In genomic region chr13:10540197-10540940, GRCm38 (mm10) we compare ENCODE assay signal across 14 mouse cellular contexts.
DNase-seq lines count a peak whose midpoint lies in the region; ATAC-seq and TF ChIP-seq lines count a peak whose summit lies in the region.
"Had no signal": no experiment of that assay in that cellular context is flagged by ENCODE, and none has a peak within 500 bp of the region (broad histone marks: within the 10 kb centered on the region; RNA-seq: fewer than 3 reads in every experiment).

No protein-coding gene starts in this region.

- no peak for ATAC-seq in intestine, postnatal 0 days
- ATAC-seq: intestine, embryonic 16.5 days; midbrain, embryonic 15.5 days had no signal

- H3K4me3 ChIP-seq in intestine, postnatal 0 days (ENCODE audit: low read depth, low read length), result no peak overlapping the region
- H3K4me3 ChIP-seq: liver, embryonic 13.5 days; midbrain, embryonic 15.5 days had no signal

- intact Hi-C loops in left cerebral cortex, postnatal 4 days (cut with DNase I), result no loop called here

- peak; percentile 82 for DNase-seq in heart, adult 11 months
- DNase-seq in heart, adult 9 months (ENCODE audit: low spot score in 2 of 2), result no peak
- DNase-seq in brain, adult 2 months (ENCODE audit: low read depth, low spot score), result peak; percentile 20
- peak; percentile 36 to 58 for DNase-seq in cerebellum, postnatal 25 days
- peak; percentile 67 for DNase-seq in lung, postnatal 36 days
- DNase-seq in left cerebral cortex, postnatal 4 days, result no peak
- DNase-seq in thymus, adult 18-20 months, result no peak
- DNase-seq: adrenal gland, postnatal 25 days; layer of hippocampus, postnatal 36 days; liver, embryonic 13.5 days; thymus, postnatal 36 days had no signal

- H3K27me3 ChIP-seq in intestine, postnatal 0 days (replicated peaks; ENCODE audit: control insufficient read depth, insufficient read depth, low read length), result no peaks in the 10 kb centered on the region
- H3K27me3 ChIP-seq: liver, embryonic 13.5 days; midbrain, embryonic 15.5 days had no signal

- no peak for TF ChIP-seq CTCF in intestine, postnatal 0 days (IDR thresholded peaks at IDR 0.05; ENCODE audit: low read depth)

- H3K4me2 ChIP-seq in intestine, postnatal 0 days (replicated peaks; ENCODE audit: low read depth), result no peak overlapping the region
- H3K4me2 ChIP-seq: liver, embryonic 13.5 days; midbrain, embryonic 15.5 days had no signal

- WGBS in intestine, postnatal 0 days, result 79% methylated on average over 8 of the region's 8 CpGs

- no peaks in the 10 kb centered on the region for H3K4me1 ChIP-seq in intestine, postnatal 0 days (replicated peaks; ENCODE audit: control insufficient read depth, insufficient read depth, low read length)
- H3K4me1 ChIP-seq: liver, embryonic 13.5 days; midbrain, embryonic 15.5 days had no signal

- no peak overlapping the region for H3K27ac ChIP-seq in intestine, postnatal 0 days (ENCODE audit: low read depth, low read length)
- H3K27ac ChIP-seq: liver, embryonic 13.5 days; midbrain, embryonic 15.5 days had no signal

- no peaks in the 10 kb centered on the region for H3K9me3 ChIP-seq in intestine, postnatal 0 days (ENCODE audit: control insufficient read depth)
- H3K9me3 ChIP-seq: liver, embryonic 13.5 days; midbrain, embryonic 15.5 days had no signal

- H3K36me3 ChIP-seq in intestine, postnatal 0 days (ENCODE audit: control insufficient read depth, insufficient read depth), result no peaks in the 10 kb centered on the region
- H3K36me3 ChIP-seq: liver, embryonic 13.5 days; midbrain, embryonic 15.5 days had no signal

- H3K9ac ChIP-seq in intestine, postnatal 0 days (ENCODE audit: low read depth, low read length), result no peak overlapping the region
- H3K9ac ChIP-seq: liver, embryonic 13.5 days; midbrain, embryonic 15.5 days had no signal

Comparison
In these comparisons a context has a peak if more than half of its experiments do, and no peak if none do; other contexts are left out.
1. DNase-seq: peak in heart, adult 11 months (single experiment), brain, adult 2 months (single experiment), cerebellum, postnatal 25 days (2 of 2) and lung, postnatal 36 days (single experiment); none in heart, adult 9 months (0 of 2), left cerebral cortex, postnatal 4 days (single experiment) and thymus, adult 18-20 months (0 of 2).